ENCODE assay signal across 33 mouse cellular contexts in genomic region chr5:128745206-128745605, GRCm38 (mm10). TPM values are rescaled to one million over a fixed set of nuclear protein-coding genes. Genes with fewer than 3 reads are reported as not detected.
"Had no signal": no experiment of that assay in that cellular context is flagged by ENCODE, and none has a peak within 500 bp of the region (broad histone marks: within the 10 kb centered on the region; RNA-seq: fewer than 3 reads in every experiment).

No protein-coding gene starts in this region.

- H3K36me3 ChIP-seq: heart, embryonic 10.5 days; heart, embryonic 12.5 days; hindbrain, embryonic 10.5 days; intestine, embryonic 15.5 days; limb, embryonic 13.5 days; limb, embryonic 15.5 days had no signal

- H3K27me3 ChIP-seq: intestine, embryonic 15.5 days; limb, embryonic 13.5 days had no signal

- H3K4me2 ChIP-seq: heart, embryonic 12.5 days; hindbrain, embryonic 14.5 days; intestine, embryonic 15.5 days; limb, embryonic 13.5 days; limb, embryonic 15.5 days had no signal

- DNase-seq: gastrocnemius, adult 2 months; gastrocnemius, postnatal 10 days; gastrocnemius, postnatal 25 days; heart, adult 18-20 months; heart, postnatal 4 days; kidney, adult 18-20 months; kidney, adult 8-10 months; kidney, postnatal 10 days; kidney, postnatal 36 days; layer of hippocampus, adult 9-11 months; left cerebral cortex, postnatal 4 days had no signal

- ATAC-seq: hindbrain, embryonic 16.5 days; inflammation-experienced regulatory T-cells, adult 6 months; intestine, embryonic 15.5 days; intestine, postnatal 0 days had no signal

- H3K4me3 ChIP-seq: gastrocnemius, adult 2 months; heart, embryonic 10.5 days; heart, embryonic 12.5 days; hindbrain, embryonic 10.5 days; intestine, embryonic 15.5 days; limb, embryonic 13.5 days; limb, embryonic 15.5 days had no signal

- H3K4me1 ChIP-seq: intestine, embryonic 15.5 days; limb, embryonic 13.5 days; limb, embryonic 15.5 days had no signal

- H3K27ac ChIP-seq: gastrocnemius, adult 2 months; heart, embryonic 10.5 days; hindbrain, embryonic 10.5 days; hindbrain, embryonic 14.5 days; intestine, embryonic 15.5 days; limb, embryonic 13.5 days; limb, embryonic 15.5 days had no signal

- H3K9me3 ChIP-seq: heart, embryonic 10.5 days; heart, embryonic 12.5 days; hindbrain, embryonic 10.5 days; intestine, embryonic 15.5 days; limb, embryonic 13.5 days; limb, embryonic 15.5 days had no signal

- H3K9ac ChIP-seq: heart, embryonic 12.5 days; hindbrain, embryonic 14.5 days; intestine, embryonic 15.5 days; limb, embryonic 13.5 days; limb, embryonic 15.5 days had no signal

RNA-seq across cellular contexts. Expression of gene Piwil1, which starts 42.9 kb away (rescaled TPM):
- total RNA-seq: gastrocnemius, adult 2 months; gastrocnemius, postnatal 25 days; granulocyte monocyte progenitor cell, adult 5-6 weeks; heart, adult 18-20 months; heart, adult 8-10 months; heart, postnatal 10 days; heart, postnatal 25 days; heart, postnatal 4 days; layer of hippocampus, adult 8-10 months; layer of hippocampus, postnatal 36 days; left cerebral cortex, adult 18-20 months had no signal
- polyA plus RNA-seq: heart, embryonic 10.5 days; heart, embryonic 12.5 days; heart, embryonic 14.5 days; heart, embryonic 16.5 days; hindbrain, embryonic 10.5 days; inflammation-experienced regulatory T-cells, adult 6 months; intestine, embryonic 15.5 days; intestine, postnatal 0 days; kidney, embryonic 14.5 days; large intestine, adult 2 months; limb, embryonic 11.5 days; limb, embryonic 13.5 days; limb, embryonic 15.5 days had no signal
